Mouse (Mus musculus) limb, embryonic 14.5 days (tissue): ENCODE data around the gene 1700029I15Rik. TPM values are rescaled to one million over a fixed set of nuclear protein-coding genes. Genes with fewer than 3 reads are reported as not detected.
A peak's percentile ranks its signal among the peaks of the same experiment; 100 is the strongest.

Experiments
- ATAC-seq: fragments of 200-750 bp; cut with Nextera tagmentation; 2 replicates; pipeline ENCODE4 v1.8.0; 2017; ENCODE audit warnings: low read depth, moderate number of reproducible peaks, moderate TSS enrichment; ENCODE audit not compliant: low FRiP score
- DNase-seq: peaks from one replicate; pipeline ENCODE4 v3.0.0-alpha.2; 2015; ENCODE audit warnings: low spot score
- H3K27ac ChIP-seq: fragments of 300-500 bp; sonication (generic); replicated peaks from 2 replicates; pipeline ENCODE4 v1.5.1; 2014; ENCODE audit warnings: low read depth, mild to moderate bottlenecking, low read length, moderate library complexity, mixed read lengths
- H3K27me3 ChIP-seq: fragments of 300-500 bp; sonication (generic); 2 replicates; pipeline ENCODE4 v1.6.1; 2014; ENCODE audit warnings: low read length, mixed read lengths; ENCODE audit not compliant: control insufficient read depth, insufficient read depth
- H3K36me3 ChIP-seq: fragments of 300-500 bp; sonication (generic); 2 replicates; pipeline ENCODE4 v1.6.1; 2014; ENCODE audit warnings: mild to moderate bottlenecking, low read length, moderate library complexity, mixed read lengths; ENCODE audit not compliant: control insufficient read depth, insufficient read depth
- H3K4me1 ChIP-seq: fragments of 300-500 bp; sonication (generic); 2 replicates; pipeline ENCODE4 v1.6.1; 2014; ENCODE audit warnings: antibody characterized with exemption, low read length, mixed read lengths; ENCODE audit not compliant: control insufficient read depth, insufficient read depth
- H3K4me2 ChIP-seq: fragments of 300-500 bp; sonication (generic); replicated peaks from 2 replicates; pipeline ENCODE4 v1.6.1; 2014; ENCODE audit warnings: low read depth, mild to moderate bottlenecking, low read length, moderate library complexity; ENCODE audit not compliant: severe bottlenecking
- H3K4me3 ChIP-seq: fragments of 300-500 bp; sonication (generic); replicated peaks from 2 replicates; pipeline ENCODE4 v1.5.1; 2014; ENCODE audit warnings: low read length
- H3K9ac ChIP-seq: fragments of 300-500 bp; sonication (generic); 2 replicates; pipeline ENCODE4 v1.6.1; 2014; ENCODE audit warnings: mild to moderate bottlenecking, low read depth, low read length, moderate library complexity; ENCODE audit not compliant: severe bottlenecking
- H3K9me3 ChIP-seq: fragments of 300-500 bp; sonication (generic); 2 replicates; pipeline ENCODE4 v1.6.1; 2016; ENCODE audit warnings: low read length; ENCODE audit not compliant: control insufficient read depth
- POLR2A ChIP-seq: fragments of 200-500 bp; IDR thresholded peaks from 2 replicates; pipeline ENCODE4 v1.8.0; 2012; ENCODE audit warnings: inconsistent platforms, mild to moderate bottlenecking, moderate library complexity, borderline replicate concordance; ENCODE audit not compliant: insufficient read depth, insufficient read length; ENCODE audit errors: extremely low read depth
- WGBS: fragments of 180-500 bp; shearing (Covaris S2); extraction: QIAGEN DNeasy Blood & Tissue Kit; methylation state at CpG from one replicate; pipeline ENCODE4 v1.1.7; 2014; 5-methylcytosine and 5-hydroxymethylcytosine counted together
- polyA plus RNA-seq, 2 experiments: library from polyadenylated mRNA; depleted of rRNA in 1 of 2; stranded (reverse) in 1 of 2; unstranded in 1 of 2; fragments of >200 nt; fragmentation: Nextera tagmentation in 1 of 2; extraction: Ambion mirVana in 1 of 2; gene quantifications; 2 replicates each; pipeline versions ENCODE4 v1.2.1 to v1.2.3; 2012 to 2014

1700029I15Rik gene
- polyA plus RNA-seq, 2 experiments = 1.7 to 3.1 TPM

GRCm38 (mm10) chr2:92373437-92373813 is 8.9 kb upstream of the 1700029I15Rik start:
- Histone ChIP-seq H3K27ac (no peak overlapping the region), H3K4me3 (no peak overlapping the region), H3K27me3 (no peaks in the 10 kb centered on the region; the same call in 1 of the 2 replicates), H3K9ac (no peak overlapping the region), H3K36me3 (peaks cover under 1% of the 10 kb centered on the region; the same call in 1 of the 2 replicates), H3K4me1 (peaks cover 35% of the 10 kb centered on the region), H3K4me2 (no peak overlapping the region), H3K9me3 (no peaks in the 10 kb centered on the region)
- DNase-seq (no peak), ATAC-seq (no peak)
- 77% methylated on average over 11 of the region's 11 CpGs for WGBS
- TF ChIP-seq POLR2A = no peak

- DNase-seq (peak; percentile 40), ATAC-seq (peak; percentile 31; the same call in 1 of the 2 replicates)
- H3K4me1 ChIP-seq = peaks cover 35% of the 10 kb centered on the region
Observed at GRCm38 (mm10) chr2:92374514-92374913, 7.8 kb upstream of the 1700029I15Rik start, which contains the start of the genes Pex16 and Large2. Gene Pex16 (plus strand): TSS chr2:92374676. Gene Large2 (minus strand): TSS chr2:92374869.

GRCm38 (mm10) chr2:92375099-92375623 is 7.2 kb upstream of the 1700029I15Rik start:
- TF ChIP-seq POLR2A = no peak
- peak overlapping the region; percentile 99 for H3K4me2 ChIP-seq
- H3K9me3 ChIP-seq = no peaks in the 10 kb centered on the region
- H3K27me3 ChIP-seq = no peaks in the 10 kb centered on the region; the same call in 1 of the 2 replicates
- DNase-seq (peak; percentile 98), ATAC-seq (peak; percentile 93)
- peaks cover 15% of the 10 kb centered on the region for H3K36me3 ChIP-seq
- peak overlapping the region; percentile 58 for H3K9ac ChIP-seq
- H3K27ac ChIP-seq = peak overlapping the region; percentile 83
- 0% methylated on average over 25 of the region's 29 CpGs for WGBS
- H3K4me1 ChIP-seq = peaks cover 30% of the 10 kb centered on the region
- H3K4me3 ChIP-seq = peak overlapping the region; percentile 63

More at GRCm38 (mm10) chr2:92374514-92374913, 7.8 kb upstream of the 1700029I15Rik start, which contains the start of the genes Pex16 and Large2:
- peak within 1 kb of the TSS; percentile 83 for H3K27ac ChIP-seq
- H3K27me3 ChIP-seq = no peaks in the 10 kb centered on the region; the same call in 1 of the 2 replicates
- H3K4me2 ChIP-seq = peak within 1 kb of the TSS; percentile 99
- H3K9ac ChIP-seq = peak within 1 kb of the TSS; percentile 58
- 2% methylated on average over 16 of the region's 16 CpGs for WGBS
- peak; percentile 17; the same call in 1 of the 2 replicates for TF ChIP-seq POLR2A
- no peaks in the 10 kb centered on the region for H3K9me3 ChIP-seq
- peaks cover 11% of the 10 kb centered on the region for H3K36me3 ChIP-seq
- peak within 1 kb of the TSS; percentile 63 for H3K4me3 ChIP-seq

- WGBS = 14% methylated on average over 10 of the region's 10 CpGs
- H3K9me3 ChIP-seq = no peaks in the 10 kb centered on the region
- H3K4me2 ChIP-seq = peak overlapping the region; percentile 99
- H3K27me3 ChIP-seq = no peaks in the 10 kb centered on the region; the same call in 1 of the 2 replicates
- peak overlapping the region; percentile 63 for H3K4me3 ChIP-seq
- ATAC-seq (no peak), DNase-seq (no peak)
- H3K9ac ChIP-seq = peak overlapping the region; percentile 58
- H3K36me3 ChIP-seq = peaks cover 19% of the 10 kb centered on the region
- H3K4me1 ChIP-seq = peaks cover 24% of the 10 kb centered on the region
- H3K27ac ChIP-seq = peak overlapping the region; percentile 83; the same call in 1 of the 2 replicates
- TF ChIP-seq POLR2A = no peak
Observed at GRCm38 (mm10) chr2:92375788-92376187, 6.5 kb upstream of the 1700029I15Rik start.

- peak overlapping the region; percentile 63; the same call in 1 of the 2 replicates for H3K4me3 ChIP-seq
- peak overlapping the region; percentile 58; the same call in 1 of the 2 replicates for H3K9ac ChIP-seq
Observed at GRCm38 (mm10) chr2:92376300-92376699, 6.0 kb upstream of the 1700029I15Rik start.

More at GRCm38 (mm10) chr2:92376300-92376699, 6.0 kb upstream of the 1700029I15Rik start:
- WGBS = 80% methylated on average over 6 of the region's 6 CpGs
- no peaks in the 10 kb centered on the region for H3K9me3 ChIP-seq
- no peak for DNase-seq
- no peak for TF ChIP-seq POLR2A
- H3K4me2 ChIP-seq = peak overlapping the region; percentile 99
- no peak for ATAC-seq
- H3K4me1 ChIP-seq = peaks cover 20% of the 10 kb centered on the region
- peaks cover 24% of the 10 kb centered on the region for H3K36me3 ChIP-seq
- no peaks in the 10 kb centered on the region; the same call in 1 of the 2 replicates for H3K27me3 ChIP-seq
- H3K27ac ChIP-seq = no peak overlapping the region
